Mouse (Mus musculus): ENCODE measurements around the gene St6galnac6. TPM values are rescaled to one million over a fixed set of nuclear protein-coding genes. Genes with fewer than 3 reads are reported as not detected.
A peak's percentile ranks its signal among the peaks of the same experiment; 100 is the strongest.

Gene St6galnac6
- polyA plus RNA-seq, 1 experiment from 2014 or later: 8.5 TPM

DNA sequence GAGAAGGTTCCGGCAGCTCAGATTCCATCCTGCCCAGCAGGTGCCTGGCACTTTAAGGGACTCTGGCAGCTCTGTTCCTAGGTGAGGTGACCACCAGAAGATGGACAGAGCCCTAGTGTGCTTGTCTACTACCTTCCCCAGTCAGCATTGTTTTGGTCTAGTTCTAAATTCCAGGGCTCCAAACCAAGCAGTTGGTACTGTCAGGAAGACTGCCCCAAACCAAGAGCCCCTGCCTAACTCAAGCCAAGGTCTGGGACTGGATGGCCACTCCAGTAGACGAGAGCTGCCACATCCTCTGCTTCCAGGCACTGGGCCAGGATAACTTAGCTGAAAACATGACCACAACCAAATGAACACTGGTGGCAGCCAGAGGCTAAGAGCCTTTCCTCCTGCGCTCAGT lies 30.6 kb upstream of the St6galnac6 start:
- peaks cover 50% of the 10 kb centered on the region for H3K36me3 ChIP-seq (replicated peaks; ENCODE audit: control insufficient read depth, insufficient read depth)

DNA sequence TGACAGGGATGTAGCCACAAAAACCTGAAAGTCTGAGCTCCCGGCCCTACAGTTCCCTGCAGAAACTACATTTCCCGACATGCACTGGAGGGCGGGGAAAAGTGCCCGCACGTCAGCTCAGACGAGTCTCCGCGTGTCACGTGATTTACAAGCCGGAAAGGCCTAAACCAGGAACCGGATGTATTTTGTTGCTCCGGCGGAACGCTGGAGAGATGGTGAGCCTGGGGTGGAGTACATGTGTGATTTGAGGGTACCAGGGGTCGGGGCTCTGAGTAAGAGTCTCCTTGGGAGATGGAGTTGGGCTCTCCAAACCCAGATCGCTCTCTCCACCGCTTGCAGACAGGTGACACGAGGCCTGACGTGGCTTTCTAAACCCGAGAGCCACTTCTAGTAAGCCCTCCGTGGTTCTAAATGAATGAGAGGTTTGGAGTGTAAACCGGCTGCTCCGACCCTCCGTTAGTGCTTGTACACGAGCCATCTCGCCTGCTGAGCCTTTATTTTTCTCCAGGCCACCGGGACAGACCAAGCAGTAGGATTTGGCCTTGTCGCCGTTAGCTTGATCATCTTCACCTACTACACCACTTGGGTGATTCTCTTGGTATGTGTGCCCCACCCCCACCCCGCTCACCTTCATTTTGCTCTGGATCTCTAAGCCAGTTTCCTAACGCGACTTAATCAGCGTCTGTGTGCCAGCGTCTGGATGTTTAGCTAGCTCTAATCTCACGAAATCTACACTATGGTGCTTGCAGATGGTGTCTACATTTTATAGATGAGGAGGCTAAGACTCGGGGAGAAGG lies 28.6 kb upstream of the St6galnac6 start, which contains the start of gene Dpm2:
TSS of gene Dpm2 (plus strand) at position 161 of the 797 bp plus-strand sequence.
- Histone ChIP-seq H3K27ac (peak within 1 kb of the TSS; percentile 65), H3K27me3 (ENCODE audit: control insufficient read depth, insufficient read depth, low read length) (no peaks in the 10 kb centered on the region), H3K4me3 (replicated peaks; ENCODE audit: low read length) (peak within 1 kb of the TSS; percentile 74), H3K4me1 (replicated peaks; ENCODE audit: control insufficient read depth, insufficient read depth, low read length) (peaks cover 9% of the 10 kb centered on the region), H3K36me3 (replicated peaks; ENCODE audit: control insufficient read depth, insufficient read depth) (peaks cover 31% of the 10 kb centered on the region), H3K4me2 (replicated peaks) (peak within 1 kb of the TSS; percentile 90), H3K9me3 (ENCODE audit: control insufficient read depth, low read length) (no peaks in the 10 kb centered on the region), H3K9ac (peak within 1 kb of the TSS; percentile 86)
- DNase-seq (ENCODE audit: low spot score) (peak; percentile 95), ATAC-seq (ENCODE audit: low FRiP score) (peak; percentile 83)
- 3% methylated on average over 36 of the region's 36 CpGs for whole genome bisulfite sequencing

More for the DNA sequence above, 30.6 kb upstream of the St6galnac6 start:
- Histone ChIP-seq H3K9ac (no peak overlapping the region), H3K27ac (no peak overlapping the region), H3K4me1 (replicated peaks; ENCODE audit: control insufficient read depth, insufficient read depth, low read length) (peaks cover 8% of the 10 kb centered on the region), H3K27me3 (ENCODE audit: control insufficient read depth, insufficient read depth, low read length) (no peaks in the 10 kb centered on the region), H3K4me2 (replicated peaks) (no peak overlapping the region), H3K9me3 (ENCODE audit: control insufficient read depth, low read length) (no peaks in the 10 kb centered on the region), H3K4me3 (replicated peaks; ENCODE audit: low read length) (no peak overlapping the region)
- WGBS: 85% methylated on average over 3 of the region's 3 CpGs
- DNase-seq (ENCODE audit: low spot score) (no peak), ATAC-seq (ENCODE audit: low FRiP score) (no peak)

DNA sequence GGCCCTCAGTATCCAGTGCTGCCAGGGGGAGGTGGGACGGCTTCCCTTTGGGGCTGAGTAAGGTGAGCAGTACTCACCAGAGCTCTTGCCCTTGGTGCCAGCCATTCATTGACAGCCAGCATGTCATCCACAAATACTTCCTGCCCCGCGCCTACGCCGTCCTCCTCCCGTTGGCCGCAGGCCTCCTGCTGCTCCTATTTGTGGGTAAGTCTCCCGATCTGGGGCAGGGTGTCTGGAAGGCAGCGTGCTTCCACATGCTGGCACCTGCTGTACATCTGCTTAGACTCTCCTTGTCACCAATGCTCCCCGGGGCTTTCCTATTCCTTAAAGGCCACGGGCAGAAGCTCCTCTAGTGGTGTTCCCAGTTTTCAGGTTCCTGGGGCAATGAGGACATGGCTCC lies 27.3 kb upstream of the St6galnac6 start:
- DNase-seq (ENCODE audit: low spot score) (no peak), ATAC-seq (ENCODE audit: low FRiP score) (no peak)
- 0 out of 2 replicates have a peak, but pooled peaks cover 3% of the 10 kb centered on the region for H3K27me3 ChIP-seq (ENCODE audit: control insufficient read depth, insufficient read depth, low read length)
- 93% methylated on average over 11 of the region's 11 CpGs for WGBS
- no peak overlapping the region for H3K9ac ChIP-seq
- no peak overlapping the region for H3K4me3 ChIP-seq (replicated peaks; ENCODE audit: low read length)
- H3K36me3 ChIP-seq (replicated peaks; ENCODE audit: control insufficient read depth, insufficient read depth): peaks cover 20% of the 10 kb centered on the region
- H3K9me3 ChIP-seq (ENCODE audit: control insufficient read depth, low read length): no peaks in the 10 kb centered on the region
- peaks cover 14% of the 10 kb centered on the region for H3K4me1 ChIP-seq (replicated peaks; ENCODE audit: control insufficient read depth, insufficient read depth, low read length)
- no peak overlapping the region for H3K27ac ChIP-seq
- H3K4me2 ChIP-seq (replicated peaks): peak overlapping the region; percentile 90; the same call in 1 of the 2 replicates

DNA sequence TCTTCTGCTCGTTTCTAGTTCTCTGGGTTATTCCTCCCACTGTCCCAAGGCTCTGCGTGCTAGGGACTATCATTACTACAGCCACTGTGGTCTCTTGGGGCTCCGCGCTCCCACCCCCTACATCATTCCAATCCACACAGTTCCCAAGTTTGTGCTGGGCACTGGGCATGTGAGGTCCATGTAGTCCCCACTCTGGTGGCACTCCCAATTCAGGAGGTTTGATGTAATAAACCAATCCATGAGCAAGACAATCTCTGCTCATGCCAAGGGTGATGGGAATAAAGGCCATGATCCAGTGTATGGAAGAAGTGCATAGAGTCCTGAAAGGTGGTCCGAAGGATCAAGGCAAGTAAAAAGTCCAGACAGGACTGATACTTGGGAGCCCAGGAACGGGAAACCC lies 25.0 kb upstream of the St6galnac6 start, which contains the start of gene Pip5kl1:
TSS of gene Pip5kl1 (plus strand) at position 301 of the 400 bp plus-strand sequence.
- peak within 1 kb of the TSS; percentile 49 for H3K4me3 ChIP-seq (replicated peaks; ENCODE audit: low read length)
- H3K36me3 ChIP-seq (replicated peaks; ENCODE audit: control insufficient read depth, insufficient read depth): 0 out of 2 replicates have a peak, but pooled peaks cover 8% of the 10 kb centered on the region
- ATAC-seq (ENCODE audit: low FRiP score): no peak
- WGBS: 73% methylated on average over 6 of the region's 6 CpGs
- H3K9ac ChIP-seq: peak within 1 kb of the TSS; percentile 70
- DNase-seq (ENCODE audit: low spot score): no peak
- peaks cover 14% of the 10 kb centered on the region for H3K4me1 ChIP-seq (replicated peaks; ENCODE audit: control insufficient read depth, insufficient read depth, low read length)
- peak within 1 kb of the TSS; percentile 55; the same call in 1 of the 2 replicates for H3K27ac ChIP-seq
- H3K4me2 ChIP-seq (replicated peaks): peak within 1 kb of the TSS; percentile 99
- peaks cover 20% of the 10 kb centered on the region for H3K27me3 ChIP-seq (ENCODE audit: control insufficient read depth, insufficient read depth, low read length)
- H3K9me3 ChIP-seq (ENCODE audit: control insufficient read depth, low read length): no peaks in the 10 kb centered on the region

- Histone ChIP-seq H3K27me3 (ENCODE audit: control insufficient read depth, insufficient read depth, low read length) (peaks cover 24% of the 10 kb centered on the region), H3K4me2 (replicated peaks) (peak overlapping the region; percentile 99), H3K9me3 (ENCODE audit: control insufficient read depth, low read length) (no peaks in the 10 kb centered on the region), H3K9ac (peak overlapping the region; percentile 70), H3K4me3 (replicated peaks; ENCODE audit: low read length) (peak overlapping the region; percentile 49), H3K36me3 (replicated peaks; ENCODE audit: control insufficient read depth, insufficient read depth) (0 out of 2 replicates have a peak, but pooled peaks cover 8% of the 10 kb centered on the region), H3K4me1 (replicated peaks; ENCODE audit: control insufficient read depth, insufficient read depth, low read length) (peaks cover 14% of the 10 kb centered on the region), H3K27ac (peak overlapping the region; percentile 55; the same call in 1 of the 2 replicates)
- ATAC-seq (ENCODE audit: low FRiP score) (no peak), DNase-seq (ENCODE audit: low spot score) (peak; percentile 79)
- 1% methylated on average over 26 of the region's 26 CpGs for WGBS
These were observed 24.5 kb upstream of the St6galnac6 start for GRCm38 (mm10) chr2:32574901-32575585.

GRCm38 (mm10) chr2:32575586-32576160 lies 23.8 kb upstream of the St6galnac6 start, which contains the start of gene 9430097D07Rik:
9430097D07Rik (minus strand) TSS chr2:32575684.
- peak; percentile 76 for DNase-seq (ENCODE audit: low spot score)
- Histone ChIP-seq H3K9ac (peak within 1 kb of the TSS; percentile 70), H3K27me3 (ENCODE audit: control insufficient read depth, insufficient read depth, low read length) (peaks cover 24% of the 10 kb centered on the region), H3K4me3 (replicated peaks; ENCODE audit: low read length) (peak within 1 kb of the TSS; percentile 49), H3K4me1 (replicated peaks; ENCODE audit: control insufficient read depth, insufficient read depth, low read length) (peaks cover 14% of the 10 kb centered on the region), H3K27ac (peak within 1 kb of the TSS; percentile 55; the same call in 1 of the 2 replicates), H3K9me3 (ENCODE audit: control insufficient read depth, low read length) (no peaks in the 10 kb centered on the region), H3K36me3 (replicated peaks; ENCODE audit: control insufficient read depth, insufficient read depth) (0 out of 2 replicates have a peak, but pooled peaks cover 8% of the 10 kb centered on the region), H3K4me2 (replicated peaks) (peak within 1 kb of the TSS; percentile 99)
- 7% methylated on average over 28 of the region's 28 CpGs for whole genome bisulfite sequencing
- peak; percentile 80 for ATAC-seq (ENCODE audit: low FRiP score)

- Histone ChIP-seq H3K9me3 (ENCODE audit: control insufficient read depth, low read length) (no peaks in the 10 kb centered on the region), H3K4me2 (replicated peaks) (peak overlapping the region; percentile 99), H3K9ac (0 out of 2 replicates have a peak overlapping the region, but pooled peaks have one; percentile 70), H3K4me3 (replicated peaks; ENCODE audit: low read length) (no peak overlapping the region), H3K4me1 (replicated peaks; ENCODE audit: control insufficient read depth, insufficient read depth, low read length) (peaks cover 9% of the 10 kb centered on the region), H3K27me3 (ENCODE audit: control insufficient read depth, insufficient read depth, low read length) (peaks cover 24% of the 10 kb centered on the region), H3K36me3 (replicated peaks; ENCODE audit: control insufficient read depth, insufficient read depth) (0 out of 2 replicates have a peak, but pooled peaks cover 8% of the 10 kb centered on the region), H3K27ac (no peak overlapping the region)
- ATAC-seq (ENCODE audit: low FRiP score) (no peak), DNase-seq (ENCODE audit: low spot score) (no peak)
- 89% methylated on average over 9 of the region's 9 CpGs for WGBS
These were observed 23.0 kb upstream of the St6galnac6 start for GRCm38 (mm10) chr2:32576532-32576931.

DNA sequence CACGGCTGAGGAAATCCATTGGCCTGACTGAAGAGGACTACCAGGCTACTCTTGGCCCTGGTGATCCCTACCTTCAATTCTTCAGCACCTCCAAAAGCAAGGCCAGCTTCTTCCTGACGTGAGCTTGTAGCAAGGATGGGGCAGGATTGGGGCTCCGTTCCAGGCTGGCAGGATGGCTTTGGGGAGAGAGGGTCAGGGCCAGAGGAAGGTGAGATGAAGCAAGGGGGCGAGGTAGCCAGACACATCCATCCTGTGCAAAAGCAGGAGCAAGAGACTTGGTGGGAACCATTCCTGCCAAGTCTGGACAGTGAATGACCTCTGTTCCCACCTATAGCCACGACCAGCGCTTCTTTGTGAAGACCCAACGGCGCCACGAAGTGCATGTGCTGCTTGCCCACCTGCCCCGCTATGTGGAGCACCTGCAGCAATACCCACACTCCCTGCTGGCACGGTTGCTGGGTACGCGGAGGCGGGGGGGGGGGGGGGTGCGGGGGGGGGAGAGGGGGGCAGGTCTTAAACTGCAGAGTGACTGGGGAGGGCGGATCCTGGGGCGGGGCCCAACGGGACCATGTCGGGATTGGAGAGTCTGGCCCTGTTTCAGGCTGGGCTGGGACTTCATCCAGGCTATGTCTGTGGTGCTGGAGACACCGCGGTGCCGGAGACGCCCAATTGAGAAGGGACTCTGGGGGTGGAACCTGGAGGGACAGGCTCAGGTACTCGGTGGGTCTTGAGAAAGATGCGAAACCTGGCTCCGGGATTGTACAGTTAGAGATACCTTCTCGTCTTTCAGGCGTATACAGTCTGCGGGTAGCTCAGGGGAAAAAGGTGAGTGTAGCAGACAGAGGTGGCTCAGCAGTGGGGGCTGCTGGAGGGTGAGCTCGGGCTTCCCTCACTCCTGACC lies 21.1 kb upstream of the St6galnac6 start:
- Histone ChIP-seq H3K36me3 (replicated peaks; ENCODE audit: control insufficient read depth, insufficient read depth) (0 out of 2 replicates have a peak, but pooled peaks cover 2% of the 10 kb centered on the region), H3K9ac (no peak overlapping the region), H3K4me2 (replicated peaks) (no peak overlapping the region), H3K27ac (no peak overlapping the region), H3K9me3 (ENCODE audit: control insufficient read depth, low read length) (no peaks in the 10 kb centered on the region), H3K27me3 (ENCODE audit: control insufficient read depth, insufficient read depth, low read length) (peaks cover 28% of the 10 kb centered on the region), H3K4me1 (replicated peaks; ENCODE audit: control insufficient read depth, insufficient read depth, low read length) (0 out of 2 replicates have a peak, but pooled peaks cover 5% of the 10 kb centered on the region), H3K4me3 (replicated peaks; ENCODE audit: low read length) (no peak overlapping the region)
- DNase-seq (ENCODE audit: low spot score) (no peak), ATAC-seq (ENCODE audit: low FRiP score) (no peak)
- whole genome bisulfite sequencing: 37% methylated on average over 25 of the region's 30 CpGs

Data from hindbrain, embryonic 14.5 days (tissue).